Mouse (Mus musculus) lung, adult 2 months (tissue): ENCODE data around the gene Gse1.

Source experiments
- CTCF ChIP-seq: fragments of 200-500 bp; IDR thresholded peaks from 2 replicates; pipeline ENCODE4 v1.5.1; 2011; ENCODE audit warnings: mild to moderate bottlenecking, low read length, control low read depth; ENCODE audit not compliant: insufficient read depth
- POLR2A ChIP-seq: fragments of 200-500 bp; IDR thresholded peaks from 2 replicates; pipeline ENCODE4 v1.6.1; 2011; ENCODE audit warnings: low read depth, mild to moderate bottlenecking, control low read depth, low read length, borderline replicate concordance; ENCODE audit errors: extremely low read depth

- TF ChIP-seq CTCF (no peak), POLR2A (no peak)
Measured at GRCm38 (mm10) chr8:120491166-120491793, 263.0 kb downstream of the Gse1 start.
